Mouse (Mus musculus): ENCODE measurements at regions not wholly inside any gene's neighbourhood (a gene's known extent, or its start where the extent isn't known, plus 50 kb on each side); places are given as distances from the start of the nearest gene placed in this dataset.

DNA sequence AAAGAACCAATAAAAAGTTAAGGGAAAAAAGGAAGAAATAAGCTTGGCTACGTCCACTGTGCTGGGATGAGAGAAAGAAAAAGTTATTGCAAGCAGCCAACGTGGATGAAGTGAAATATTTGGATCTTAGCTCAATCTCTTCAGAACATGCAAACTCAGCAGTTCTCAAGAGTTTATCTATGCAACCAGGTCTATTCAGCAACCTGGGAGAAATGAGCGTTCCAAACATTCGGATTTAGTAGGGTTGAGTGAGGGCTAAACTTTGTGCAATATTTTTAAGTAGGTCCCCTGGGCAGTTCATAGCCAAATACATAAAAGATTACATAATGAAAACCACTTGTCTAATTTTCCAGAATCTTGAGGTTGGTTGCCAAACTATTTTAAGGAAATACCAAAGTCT is 129.0 kb upstream of the Tmem164 start:
- no peak for DNase-seq

DNA sequence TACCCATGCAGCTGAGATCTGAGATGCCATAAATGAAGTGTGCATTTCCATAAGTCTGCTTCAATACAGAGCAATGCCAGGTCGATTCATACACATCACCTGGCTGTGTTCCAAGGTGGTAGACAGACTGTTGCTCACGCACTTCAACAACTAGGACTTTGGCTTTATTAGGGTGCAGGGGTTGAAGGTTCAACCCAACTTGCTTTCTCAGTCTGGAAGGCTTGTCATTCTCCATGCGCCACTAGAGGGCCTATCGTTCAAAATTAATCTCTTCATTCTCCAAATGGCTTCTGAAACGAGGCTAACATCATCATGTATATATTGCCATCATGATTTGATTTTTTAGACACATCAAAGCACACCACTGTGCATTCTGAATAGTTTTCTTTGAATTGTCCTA is 127.0 kb upstream of the Tmem164 start:
- DNase-seq = peak; percentile 45

DNA sequence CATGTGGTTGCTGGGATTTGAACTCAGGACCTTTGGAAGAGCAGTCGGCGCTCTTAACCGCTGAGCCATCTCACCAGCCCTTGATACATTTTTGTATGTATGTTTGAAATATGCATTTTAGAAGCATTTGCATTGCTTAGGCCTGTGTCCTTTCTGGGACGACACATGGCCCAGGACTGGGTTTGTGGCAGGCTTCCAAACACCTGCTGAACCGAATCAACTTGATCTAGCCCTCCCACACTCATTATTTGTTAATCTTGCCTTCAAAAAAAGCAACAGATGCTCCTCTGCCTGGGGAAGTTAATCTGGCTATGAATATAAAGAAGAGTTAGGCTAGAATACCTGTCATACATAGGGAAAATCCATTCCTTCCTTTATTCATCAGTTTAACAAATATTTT is 123.7 kb upstream of the Tmem164 start:
- DNase-seq = no peak

DNA sequence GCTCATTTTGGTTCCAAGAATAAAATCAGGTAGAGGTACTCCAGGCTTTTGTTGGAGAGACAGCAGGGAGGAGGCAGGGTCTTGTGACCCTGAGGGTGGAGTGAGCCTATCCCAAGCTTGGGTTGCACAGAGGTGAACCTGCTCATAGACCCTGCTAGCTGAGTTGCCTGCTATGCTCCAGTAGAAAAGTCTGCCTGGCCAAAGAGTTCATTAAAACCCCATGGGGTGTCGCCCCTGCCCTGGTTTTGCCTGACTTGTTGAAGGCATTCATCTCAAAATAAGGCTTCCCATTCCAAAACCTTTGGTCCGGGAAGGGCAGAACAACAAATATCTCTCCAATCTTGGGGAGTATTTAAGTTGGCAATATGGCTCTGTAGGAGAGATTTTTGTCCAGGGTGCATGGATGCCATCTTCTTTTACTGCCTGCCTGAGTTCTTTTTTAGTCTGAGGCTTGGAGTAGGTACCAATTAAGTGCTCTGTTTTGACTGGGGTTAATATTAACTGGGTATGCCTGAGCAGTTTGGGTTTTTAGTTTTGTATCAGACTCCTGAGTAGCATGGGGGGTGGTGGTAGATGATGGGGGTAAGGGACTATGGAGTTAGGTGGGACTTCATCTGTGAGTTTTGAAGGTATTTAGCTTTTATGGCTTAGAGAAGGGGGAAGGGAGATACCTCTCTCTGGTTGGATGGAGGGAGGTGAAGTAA is 120.8 kb upstream of the Tmem164 start:
- peak; percentile 56 for DNase-seq

DNA sequence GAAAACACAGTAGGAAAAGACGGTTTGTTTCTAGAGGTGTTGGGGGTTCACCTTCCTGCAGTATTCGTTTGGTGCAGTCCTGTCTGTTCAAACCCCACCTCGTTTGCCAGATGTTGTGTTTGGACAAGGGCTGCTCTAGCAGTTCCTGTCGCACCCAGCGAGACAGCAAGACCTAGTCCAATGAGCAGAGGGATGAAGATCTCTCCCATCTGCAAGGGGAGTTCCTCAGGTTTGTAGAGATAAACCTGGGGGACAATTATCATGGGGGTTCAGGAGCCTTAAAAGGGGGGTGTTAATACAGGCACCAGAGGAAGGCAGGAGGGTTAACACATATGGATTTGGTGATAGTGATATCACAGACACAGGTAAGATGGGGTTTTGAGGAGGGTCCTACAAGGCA is 119.4 kb upstream of the Tmem164 start:
- DNase-seq = no peak

DNA sequence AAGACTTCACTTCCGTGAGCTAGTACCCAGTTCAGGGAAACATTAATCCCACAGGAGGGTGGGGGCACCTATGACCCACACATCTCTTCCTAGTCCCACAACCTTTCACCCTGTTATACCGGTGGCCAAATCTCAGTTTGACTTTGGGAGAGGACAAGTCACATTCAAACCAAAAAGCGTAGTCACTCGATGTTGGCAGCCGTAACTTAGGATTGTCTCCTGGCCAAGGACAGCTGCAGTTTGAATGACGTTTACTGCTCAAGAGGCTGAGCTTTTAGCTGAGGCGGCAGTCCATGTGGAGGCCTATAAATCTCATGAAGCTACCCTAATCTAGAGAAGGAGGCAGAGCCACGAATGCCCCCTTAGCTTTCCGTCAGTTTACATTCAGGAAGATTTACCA is 117.0 kb upstream of the Tmem164 start:
- DNase-seq = peak; percentile 18

DNA sequence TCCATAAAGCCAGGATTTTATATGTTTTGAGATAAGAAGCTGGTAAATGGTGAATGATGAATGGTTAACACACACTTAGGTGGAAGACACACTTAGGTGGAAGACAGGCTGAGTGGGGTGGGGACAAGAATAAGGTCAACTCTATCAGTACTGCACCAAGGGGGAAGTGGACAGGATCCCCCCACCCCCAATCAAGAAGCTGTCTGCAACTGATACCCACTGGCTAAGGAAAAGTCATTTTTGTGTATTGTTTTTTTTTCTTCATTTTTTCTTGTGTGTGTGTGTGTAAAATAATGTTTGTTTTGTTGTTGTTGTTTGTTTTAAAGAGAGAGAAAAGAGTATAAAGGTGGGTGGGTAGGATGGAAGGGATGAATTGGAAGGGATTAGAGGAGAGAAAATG is 109.4 kb upstream of the Tmem164 start:
- no peak for DNase-seq

DNA sequence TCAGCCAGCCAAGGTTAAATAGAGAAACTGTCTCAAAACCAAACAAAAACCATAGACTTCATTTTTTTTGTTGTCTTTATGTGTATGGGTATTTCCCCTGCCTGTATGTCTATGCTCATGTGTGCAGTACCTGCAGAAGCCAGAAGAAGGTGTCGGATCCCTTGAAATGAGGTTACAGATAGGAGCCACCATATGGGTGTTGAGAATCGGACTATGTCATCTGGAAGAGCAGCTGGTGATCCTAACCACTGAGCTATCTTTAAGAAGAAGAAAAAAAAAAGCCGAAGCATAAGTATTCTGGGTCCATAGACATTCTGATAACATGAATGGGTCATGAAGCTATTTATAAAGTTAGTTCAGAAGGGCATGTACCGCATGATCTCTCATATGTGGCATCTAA is 107.2 kb upstream of the Tmem164 start:
- no peak for DNase-seq

DNA sequence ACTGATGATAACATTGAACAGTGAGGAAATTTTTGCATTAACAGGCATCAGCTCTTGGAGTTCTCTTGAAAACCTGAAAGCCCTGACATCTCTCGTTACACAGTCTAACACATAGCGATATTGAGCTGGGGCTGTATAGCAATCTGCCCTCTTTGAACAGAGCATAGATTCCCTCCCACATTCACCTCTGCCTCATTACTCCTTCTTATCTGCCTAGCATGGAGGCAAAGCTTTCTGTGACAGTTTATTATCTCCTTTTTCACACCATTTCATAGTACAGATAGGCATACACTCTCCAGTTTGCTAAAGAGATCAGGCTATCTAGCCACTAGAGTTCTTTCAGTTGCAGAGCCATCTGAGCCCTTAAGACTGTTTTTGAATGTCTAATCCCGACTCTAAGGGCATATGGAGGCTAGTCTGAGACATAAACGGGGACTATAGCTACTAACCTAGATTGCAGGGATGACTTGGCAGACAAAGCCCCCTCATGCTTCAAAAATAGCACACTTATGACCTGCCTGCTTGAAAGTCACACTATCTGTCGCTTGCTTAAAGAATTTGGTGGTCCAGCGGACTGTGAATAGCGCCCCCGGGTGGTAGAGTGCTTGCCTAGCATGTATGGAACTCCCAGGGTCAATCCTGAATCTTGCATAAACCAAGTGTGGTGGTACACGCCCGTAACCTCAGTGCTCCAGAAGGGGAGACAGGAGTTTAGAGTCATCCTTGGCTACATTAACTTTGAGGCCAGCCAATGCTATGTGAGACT is 106.1 kb upstream of the Tmem164 start:
- no peak for DNase-seq

DNA sequence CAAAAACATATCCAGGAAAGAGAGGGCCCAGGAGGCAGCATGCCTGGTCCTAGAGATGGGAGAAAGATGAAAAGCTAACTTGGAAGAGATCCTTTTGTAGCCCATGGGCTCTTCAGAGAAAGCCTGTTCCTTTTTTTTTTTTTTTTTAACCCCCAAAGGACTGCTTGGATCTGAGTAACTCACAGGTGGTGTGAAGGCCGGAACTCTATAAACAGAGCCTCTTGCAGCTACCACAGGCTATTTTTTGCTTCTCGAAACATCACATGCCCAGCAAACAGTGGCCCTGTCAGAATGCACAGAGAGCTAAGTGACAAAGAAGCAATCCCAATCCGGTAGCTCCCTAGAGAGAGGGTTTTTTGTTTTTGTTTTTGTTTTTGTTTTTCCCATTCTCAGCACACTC is 105.1 kb upstream of the Tmem164 start:
- DNase-seq = no peak

DNA sequence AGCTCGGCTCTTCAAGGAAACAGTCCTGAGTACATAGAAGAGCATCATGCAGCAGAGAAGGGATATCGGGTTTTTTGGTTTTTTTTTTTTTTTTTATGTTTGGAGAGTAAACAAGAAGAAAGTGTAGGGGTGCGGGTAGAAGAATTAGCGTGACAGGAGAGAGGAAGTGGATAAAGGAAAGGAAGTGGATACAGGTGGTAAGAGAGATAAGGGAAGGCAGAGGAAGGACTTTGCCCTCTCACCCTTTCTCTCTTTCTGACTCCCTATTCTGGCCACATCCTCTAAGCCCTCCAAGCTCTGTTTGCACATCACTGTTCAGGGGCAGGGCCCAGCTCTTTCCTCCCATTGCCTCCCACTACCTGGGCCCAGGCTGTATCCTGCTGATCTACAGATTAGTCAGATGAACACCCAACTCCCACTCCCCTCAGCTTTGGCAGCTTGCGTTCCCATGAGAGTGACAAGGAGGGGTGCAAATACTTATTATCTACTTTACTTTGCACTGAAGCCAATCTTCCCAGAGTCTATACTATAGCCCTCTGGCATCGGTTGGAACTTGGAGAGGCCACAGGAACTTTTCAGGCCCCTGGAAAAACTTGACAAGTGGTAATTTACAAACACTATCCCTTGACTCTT is 103.6 kb upstream of the Tmem164 start:
- no peak for DNase-seq

DNA sequence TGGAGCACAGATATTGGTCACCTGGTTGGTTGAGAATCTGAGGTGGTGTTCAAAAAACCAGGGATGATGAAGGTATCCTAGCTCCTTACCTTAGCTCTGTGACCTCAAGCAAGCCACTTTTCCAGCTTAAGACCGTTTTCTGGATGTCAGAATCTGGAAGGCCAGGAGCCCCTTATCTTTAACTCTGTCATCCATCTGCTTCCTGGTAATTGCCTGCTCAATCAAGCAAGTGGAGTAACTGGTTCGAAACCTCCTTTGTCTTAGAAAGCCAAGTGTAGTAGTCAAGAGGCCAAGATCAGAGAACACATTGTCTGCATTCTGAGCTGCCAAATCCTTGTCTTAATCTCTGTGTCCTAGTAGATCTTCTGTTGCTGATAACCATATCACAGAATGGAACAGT is 95.9 kb upstream of the Tmem164 start:
- DNase-seq = no peak

DNA sequence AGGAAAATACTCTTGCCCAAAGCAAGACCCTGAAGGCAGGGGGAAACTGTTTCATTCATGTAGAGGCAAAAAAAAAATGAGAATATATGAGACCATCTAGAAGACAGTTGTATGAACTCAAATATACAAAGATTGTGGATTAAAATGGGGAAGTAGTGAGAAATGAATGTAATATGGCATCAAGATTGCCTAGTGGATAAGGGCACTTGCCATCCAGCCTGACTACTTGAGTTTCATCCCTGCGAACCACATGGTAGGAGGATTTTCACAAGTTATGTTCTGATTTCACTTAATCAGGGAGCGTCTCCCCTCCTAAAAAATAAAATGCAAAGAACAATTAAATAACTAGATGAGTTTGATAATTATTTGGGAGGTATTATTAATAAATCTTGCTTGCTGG is 81.8 kb upstream of the Tmem164 start:
- DNase-seq = no peak

DNA sequence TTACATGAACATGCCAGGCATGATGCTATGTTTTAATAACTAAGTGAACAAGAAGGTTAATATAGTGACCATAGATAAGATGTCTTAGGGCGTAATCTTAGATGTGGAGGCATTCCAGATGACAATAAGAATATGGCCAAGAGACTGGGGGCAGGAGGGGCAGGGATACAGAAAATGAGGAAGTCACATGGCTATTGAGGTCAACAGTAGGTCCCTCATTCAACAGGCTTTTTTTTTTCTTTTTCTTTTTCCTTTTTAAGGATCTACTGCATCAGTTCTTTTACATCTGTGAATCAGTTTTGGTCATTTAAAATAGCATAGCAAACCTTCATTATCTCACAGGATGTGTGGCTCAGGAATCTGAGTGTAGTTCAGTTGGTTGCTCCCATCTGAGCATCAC is 80.4 kb upstream of the Tmem164 start:
- no peak for DNase-seq

DNA sequence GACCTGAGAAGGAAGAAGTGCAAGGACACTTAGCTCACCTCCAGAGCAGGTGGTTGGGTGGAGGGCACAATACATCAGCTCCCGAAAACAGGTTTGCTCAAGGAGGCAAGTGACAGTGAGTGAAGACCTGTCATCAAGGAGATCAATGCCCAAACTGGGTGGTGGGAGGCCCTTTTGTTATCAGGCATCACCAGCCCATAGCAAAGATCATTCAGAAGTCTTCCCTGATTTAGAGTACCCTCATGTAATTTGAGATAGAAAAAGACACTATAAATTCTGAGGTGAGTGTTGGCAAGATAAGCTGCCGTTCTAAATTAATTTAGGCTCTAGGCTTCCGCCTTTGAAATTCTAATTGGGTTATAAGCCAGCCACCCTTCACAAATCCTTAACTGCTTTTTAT is 76.1 kb upstream of the Tmem164 start:
- DNase-seq = no peak

DNA sequence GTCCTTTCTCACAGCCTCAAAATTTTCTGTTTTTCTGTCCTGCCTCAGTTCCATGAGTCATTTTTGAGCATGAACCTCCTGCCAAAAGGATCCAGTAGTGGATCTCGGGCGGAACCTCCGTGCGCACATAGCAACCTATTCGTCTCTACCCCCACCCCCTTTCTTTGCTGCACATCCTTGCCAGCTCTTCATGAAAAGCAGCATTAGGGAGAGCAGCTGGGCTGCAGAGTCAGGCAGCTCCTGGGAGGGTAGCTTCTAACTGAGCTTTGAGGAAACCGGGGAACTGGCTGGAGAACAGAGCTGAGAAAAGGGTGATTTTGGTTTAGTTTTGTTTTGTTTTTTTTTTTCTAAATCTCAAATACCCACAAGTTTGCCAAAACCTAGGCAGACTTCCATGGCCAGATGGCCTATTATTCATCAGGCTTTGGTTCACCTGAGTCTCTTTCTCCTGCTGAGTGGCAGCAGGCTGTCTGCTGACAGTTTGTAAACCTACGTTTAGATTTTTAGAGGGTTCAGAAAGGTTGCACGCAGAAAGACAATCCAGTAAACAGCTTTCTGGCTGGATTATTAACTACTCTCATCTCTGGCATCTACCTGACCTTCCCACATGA is 74.5 kb upstream of the Tmem164 start:
- no peak for DNase-seq

DNA sequence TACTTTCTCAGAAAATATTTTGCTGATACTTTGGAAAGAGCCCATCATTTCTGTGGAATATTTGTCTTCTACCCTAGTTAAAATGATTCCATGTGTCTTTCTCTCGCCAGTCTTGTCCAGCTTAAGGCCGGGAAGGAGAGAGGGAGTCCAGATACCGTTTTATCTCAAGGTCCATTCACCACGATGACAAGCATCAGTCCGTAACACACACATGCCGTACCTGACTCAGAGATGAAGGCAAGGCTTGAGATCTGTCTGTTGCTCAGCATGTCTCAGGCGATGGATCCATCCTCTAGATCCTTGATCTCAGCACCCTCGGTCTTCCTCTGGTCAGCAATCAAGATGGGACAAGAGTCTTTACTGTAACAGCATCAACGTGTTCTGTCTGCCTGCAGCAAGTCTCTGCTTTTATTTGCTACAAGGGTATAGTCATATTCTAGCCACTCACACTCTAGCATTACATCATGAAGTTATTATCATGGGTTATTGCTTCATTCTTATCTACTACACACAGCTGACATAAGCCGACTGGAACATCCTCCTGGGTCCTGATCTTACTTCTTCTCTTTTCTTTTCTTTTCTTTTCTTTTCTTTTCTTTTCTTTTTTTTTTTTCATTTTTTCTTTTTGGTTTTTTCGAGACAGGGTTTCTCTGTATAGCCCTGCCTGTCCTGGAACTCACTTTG is 64.9 kb upstream of the Tmem164 start:
- DNase-seq = no peak

DNA sequence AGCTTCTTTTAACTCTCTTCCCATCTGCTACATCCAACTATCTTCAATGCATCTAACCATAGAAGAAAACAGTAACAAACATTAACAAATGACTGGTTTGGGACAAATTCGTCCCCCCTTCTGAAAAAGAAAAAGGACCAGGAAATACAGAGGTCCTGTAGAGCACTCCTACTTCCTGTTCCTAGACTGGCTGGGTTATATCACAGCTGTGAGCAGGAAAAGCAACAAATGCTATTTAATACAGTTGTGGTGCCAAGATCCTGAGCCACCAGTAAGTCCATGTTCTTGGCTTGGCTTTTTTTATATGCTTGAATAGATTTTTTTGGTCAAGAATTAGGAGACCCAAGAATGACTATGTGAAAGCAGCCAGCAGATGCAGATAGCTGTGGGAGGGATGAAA is 62.8 kb upstream of the Tmem164 start:
- DNase-seq = peak; percentile 6

DNA sequence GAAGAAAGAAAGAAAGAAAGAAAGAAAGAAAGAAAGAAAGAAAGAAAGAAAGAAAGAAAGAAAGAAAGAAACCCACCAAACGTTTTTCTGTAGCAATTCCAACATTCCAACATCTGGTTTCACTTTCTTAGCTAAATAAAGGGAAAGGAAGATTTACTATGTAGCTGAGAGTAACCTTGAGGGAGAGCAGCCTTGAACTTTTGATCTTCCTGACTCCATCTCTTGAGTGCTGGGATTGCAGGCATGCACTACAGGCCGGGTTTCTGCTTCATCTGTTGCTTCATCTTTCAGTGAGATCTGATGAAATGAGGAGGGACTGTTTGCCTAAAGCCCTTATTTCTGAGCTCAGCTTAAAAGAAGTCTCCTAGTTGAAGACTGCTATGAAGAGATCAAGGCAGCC is 57.8 kb upstream of the Tmem164 start:
- no peak for DNase-seq

DNA sequence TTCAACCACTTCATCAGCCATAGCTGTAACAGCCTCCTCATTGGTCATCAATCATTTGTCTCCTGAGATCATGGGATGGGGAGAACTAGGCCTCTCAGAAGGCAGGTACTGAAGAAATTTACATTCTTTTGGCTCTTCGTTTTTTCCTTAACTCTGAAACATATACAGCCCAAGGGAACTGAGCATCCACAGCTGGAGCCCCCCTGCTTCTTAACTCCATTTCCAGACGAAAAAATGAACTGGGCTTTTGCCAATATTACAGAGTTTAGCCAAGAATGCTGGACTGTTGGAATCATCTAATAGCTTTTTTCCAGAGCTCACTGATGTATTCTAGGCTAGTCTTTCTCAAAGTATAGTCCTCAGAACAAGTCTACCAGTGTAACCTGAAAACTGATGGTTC is 57.3 kb upstream of the Tmem164 start:
- DNase-seq = peak; percentile 10

Data from kidney, postnatal 10 days (tissue).